Mouse (Mus musculus) myocyte (in vitro differentiated cells): ENCODE results near the gene Nuak1.

Experiments used
- E2F4 ChIP-seq: IDR thresholded peaks from one replicate; pipeline ENCODE4 v1.6.1; 2011; ENCODE audit warnings: mild to moderate bottlenecking, control low read depth, moderate library complexity; ENCODE audit not compliant: insufficient read depth
- MAX ChIP-seq: IDR thresholded peaks from one replicate; pipeline ENCODE4 v1.6.1; 2011; ENCODE audit warnings: low read depth, mild to moderate bottlenecking, control low read depth
- MYOD1 ChIP-seq, 3 experiments: IDR thresholded peaks; one replicate each; pipeline ENCODE4 v1.6.1; 2011; ENCODE audit warnings: control low read depth in 2 of 3, low read depth in 2 of 3, mild to moderate bottlenecking in 2 of 3, moderate library complexity in 1 of 3; ENCODE audit not compliant: insufficient read length in 2 of 3, control insufficient read depth in 1 of 3
- POLR2A ChIP-seq: IDR thresholded peaks from one replicate; pipeline ENCODE4 v1.6.1; 2011; ENCODE audit warnings: low read depth, mild to moderate bottlenecking, control low read depth, moderate library complexity; ENCODE audit not compliant: insufficient read length
- TCF12 ChIP-seq: IDR thresholded peaks from one replicate; pipeline ENCODE4 v1.6.1; 2011; ENCODE audit warnings: mild to moderate bottlenecking, control low read depth; ENCODE audit not compliant: poor library complexity, insufficient read depth, severe bottlenecking
- TCF3 ChIP-seq: IDR thresholded peaks from one replicate; pipeline ENCODE4 v1.6.1; 2011; ENCODE audit warnings: low read depth, control low read depth; ENCODE audit not compliant: insufficient read length
- USF1 ChIP-seq: IDR thresholded peaks from one replicate; pipeline ENCODE4 v1.6.1; 2011; ENCODE audit warnings: low read depth, mild to moderate bottlenecking, control low read depth, moderate library complexity

DNA sequence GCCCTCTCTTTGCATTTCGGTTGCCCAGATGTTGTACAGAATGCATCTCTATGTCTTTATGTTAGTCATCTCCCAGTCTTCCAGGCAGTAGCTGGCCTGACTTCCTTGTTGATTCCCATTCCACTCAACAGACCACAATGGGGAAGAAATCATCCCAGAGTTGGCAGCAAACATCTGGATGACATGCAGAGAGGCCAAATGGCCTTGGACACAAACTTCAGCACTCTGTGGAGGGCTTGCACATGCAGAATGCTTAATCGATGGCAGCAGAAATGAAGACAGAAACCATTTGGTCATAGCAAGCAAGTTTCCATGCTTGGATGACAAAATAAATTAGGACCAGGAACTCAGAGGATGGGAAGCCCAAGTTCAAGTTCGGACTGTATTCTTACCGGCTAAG is 79.4 kb downstream of the Nuak1 start:
- TF ChIP-seq POLR2A (no peak), USF1 (no peak), E2F4 (no peak), TCF12 (no peak), MYOD1 (IDR thresholded peaks at IDR 0.05; ENCODE audit: control insufficient read depth in 1 of 3, insufficient read length in 2 of 3, low read depth in 2 of 3) (no peak), TCF3 (no peak), MAX (no peak)
